Mouse (Mus musculus) heart, postnatal 0 days (tissue): ENCODE data around the gene Eps8. TPM values are rescaled to one million over a fixed set of nuclear protein-coding genes. Genes with fewer than 3 reads are reported as not detected.

ENCODE experiments used
- ATAC-seq: fragments of 200-750 bp; cut with Nextera tagmentation; 2 replicates; pipeline ENCODE4 v1.8.0; 2017; ENCODE audit warnings: low read depth, moderate number of reproducible peaks, moderate library complexity; ENCODE audit not compliant: insufficient read depth
- DNase-seq: peaks from one replicate; pipeline ENCODE4 v3.0.0-alpha.2; 2016; ENCODE audit warnings: low spot score
- H3K27ac ChIP-seq: fragments of 300-500 bp; sonication (generic); 2 replicates; pipeline ENCODE4 v1.5.1; 2014; ENCODE audit warnings: low read depth, mild to moderate bottlenecking
- H3K27me3 ChIP-seq: fragments of 300-500 bp; sonication (generic); 2 replicates; pipeline ENCODE4 v1.6.1; 2014; ENCODE audit warnings: low read length, mixed read lengths; ENCODE audit not compliant: control insufficient read depth, insufficient read depth
- H3K36me3 ChIP-seq: fragments of 300-500 bp; sonication (generic); replicated peaks from 2 replicates; pipeline ENCODE4 v1.6.1; 2014; ENCODE audit warnings: low read length, mixed read lengths; ENCODE audit not compliant: control insufficient read depth, insufficient read depth
- H3K4me1 ChIP-seq: fragments of 300-500 bp; sonication (generic); 2 replicates; pipeline ENCODE4 v1.6.1; 2014; ENCODE audit warnings: antibody characterized with exemption; ENCODE audit not compliant: control insufficient read depth, insufficient read depth
- H3K4me2 ChIP-seq: fragments of 300-500 bp; sonication (generic); 2 replicates; pipeline ENCODE4 v1.6.1; 2014; ENCODE audit warnings: low read depth, mild to moderate bottlenecking, low read length, moderate library complexity
- H3K4me3 ChIP-seq: fragments of 300-500 bp; sonication (generic); 2 replicates; pipeline ENCODE4 v1.5.1; 2014; ENCODE audit warnings: low read depth, low read length
- H3K9ac ChIP-seq: fragments of 300-500 bp; sonication (generic); replicated peaks from 2 replicates; pipeline ENCODE4 v1.6.1; 2014; ENCODE audit warnings: low read depth, low read length, mixed read lengths
- H3K9me3 ChIP-seq: fragments of 300-500 bp; sonication (generic); replicated peaks from 2 replicates; pipeline ENCODE4 v1.6.1; 2016; ENCODE audit warnings: low read length; ENCODE audit not compliant: control insufficient read depth
- CTCF ChIP-seq: IDR thresholded peaks from 2 replicates; pipeline ENCODE4 v1.5.1; 2016; ENCODE audit warnings: antibody characterized with exemption, control low read depth, low read depth
- EP300 ChIP-seq: IDR thresholded peaks from 2 replicates; pipeline ENCODE4 v1.6.1; 2016; ENCODE audit warnings: antibody characterized with exemption, low read depth
- WGBS: fragments of 180-500 bp; shearing (Covaris S2); extraction: QIAGEN DNeasy Blood & Tissue Kit; methylation state at CpG from one replicate; pipeline ENCODE4 v1.1.7; 2014; 5-methylcytosine and 5-hydroxymethylcytosine counted together
- polyA plus RNA-seq: library from polyadenylated mRNA; unstranded; fragments of >200 nt; fragmentation: Nextera tagmentation; extraction: Ambion mirVana; gene quantifications from 2 replicates; pipeline ENCODE4 v1.2.1, GENCODE M21; 2015
- total RNA-seq: library from RNA; depleted of rRNA; stranded (reverse); fragments of >200 nt; gene quantifications from 2 replicates; pipeline ENCODE4 v1.2.3, GENCODE M21; 2014; ENCODE audit warnings: low replicate concordance; rRNA removed

Gene Eps8
- total RNA-seq (12.5 and 24.4 TPM in 2 replicates), polyA plus RNA-seq (15.1 and 16.9 TPM in 2 replicates)

DNA sequence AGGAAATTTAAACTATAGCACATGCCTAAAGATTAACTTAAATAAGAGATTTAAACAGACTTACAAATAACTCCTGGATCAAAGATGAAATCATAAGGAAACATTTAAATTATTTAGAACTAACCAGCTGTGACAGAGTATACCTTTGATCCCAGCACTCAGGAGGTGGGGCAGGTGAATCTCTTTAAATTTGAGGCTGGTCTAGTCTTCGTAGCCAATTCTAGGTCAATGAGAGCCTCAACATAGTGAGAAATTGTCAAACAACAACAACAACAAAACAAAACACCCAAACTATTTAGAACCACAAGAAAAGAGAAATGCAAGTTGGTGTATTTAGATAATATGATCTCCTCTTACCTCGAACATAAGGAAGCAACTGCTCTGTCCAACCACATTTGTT lies at the start of gene Eps8:
TSS of gene Eps8 (minus strand) at position 101 of the 400 bp plus-strand sequence.
- Histone ChIP-seq H3K9me3 (peaks cover 4% of the 10 kb centered on the region; the same call in 1 of the 2 replicates), H3K4me1 (no peaks in the 10 kb centered on the region), H3K4me2 (no peak within 1 kb of the TSS), H3K9ac (no peak within 1 kb of the TSS), H3K27ac (no peak within 1 kb of the TSS), H3K27me3 (no peaks in the 10 kb centered on the region), H3K4me3 (no peak within 1 kb of the TSS), H3K36me3 (no peaks in the 10 kb centered on the region)
- no peak for TF ChIP-seq CTCF
- TF ChIP-seq EP300: no peak
- no peak for DNase-seq
- no peak for ATAC-seq
- WGBS: 84% methylated on average over 2 of the region's 2 CpGs

DNA sequence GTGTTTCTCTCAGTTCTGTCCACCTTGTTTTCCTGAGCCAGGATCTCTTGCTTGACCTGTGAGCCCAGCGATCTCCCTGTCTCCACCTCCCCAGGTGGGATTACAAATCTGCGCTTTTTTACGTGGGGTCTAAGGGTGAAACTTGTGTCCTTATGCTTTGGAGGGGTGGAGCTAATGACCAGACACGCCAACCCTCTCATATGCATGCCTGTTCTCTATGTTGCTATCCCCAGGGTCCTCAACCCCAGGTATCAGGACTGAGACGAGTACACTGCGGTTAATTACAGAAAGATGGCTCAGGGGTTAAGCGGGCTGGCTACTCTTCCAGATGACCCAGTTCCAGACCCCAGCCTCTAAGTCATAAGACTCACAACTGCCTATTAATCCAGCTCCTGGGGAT lies 48.8 kb upstream of the Eps8 start:
- WGBS: 84% methylated on average over 7 of the region's 7 CpGs
- TF ChIP-seq CTCF (no peak), EP300 (no peak)
- Histone ChIP-seq H3K27me3 (no peaks in the 10 kb centered on the region), H3K9ac (no peak overlapping the region), H3K27ac (peak overlapping the region; percentile 77), H3K4me3 (no peak overlapping the region), H3K4me2 (no peak overlapping the region), H3K36me3 (no peaks in the 10 kb centered on the region), H3K9me3 (no peaks in the 10 kb centered on the region), H3K4me1 (peaks cover 18% of the 10 kb centered on the region)
- ATAC-seq (no peak), DNase-seq (no peak)

DNA sequence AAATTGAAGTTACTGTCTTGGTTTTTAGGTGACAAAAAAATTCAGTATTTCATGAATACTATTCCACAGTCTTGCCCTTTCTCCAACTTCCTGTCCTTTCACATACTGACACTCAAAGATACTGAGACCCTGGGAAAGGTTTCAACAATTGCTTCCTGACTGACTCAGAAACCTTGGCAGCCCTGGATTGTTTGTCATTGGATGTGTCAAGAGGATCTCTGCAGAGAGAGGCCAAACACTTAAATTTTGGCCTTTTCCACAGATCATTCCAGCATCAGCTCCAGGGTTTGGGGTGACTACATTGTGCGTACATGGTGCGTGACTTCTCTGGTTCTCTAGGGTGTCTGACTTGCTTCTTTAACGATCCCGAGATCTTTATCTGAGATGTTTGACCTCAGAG lies 48.2 kb upstream of the Eps8 start:
- peak; percentile 57 for DNase-seq

DNA sequence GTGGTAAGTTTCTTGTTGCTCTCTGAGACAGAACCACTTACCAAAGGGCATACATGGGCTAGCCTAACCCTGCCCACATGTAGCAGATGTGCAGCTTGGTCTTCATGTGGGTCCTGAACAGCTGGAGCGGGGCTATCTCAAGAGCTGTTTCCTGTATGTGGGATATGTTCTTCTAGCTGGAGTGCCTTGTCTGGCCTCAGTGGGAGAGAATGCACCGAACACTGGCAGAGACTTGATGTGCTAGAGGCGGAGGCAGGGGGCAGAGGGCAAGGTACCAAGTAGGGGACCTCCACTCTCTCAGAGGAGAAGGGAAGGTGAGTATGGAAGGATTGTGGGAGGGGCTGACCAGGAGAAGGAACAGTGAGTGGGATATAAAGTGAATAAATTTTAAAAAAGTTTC lies 47.5 kb upstream of the Eps8 start:
- H3K4me3 ChIP-seq: no peak overlapping the region
- peaks cover 18% of the 10 kb centered on the region for H3K4me1 ChIP-seq
- WGBS: 70% methylated on average over 3 of the region's 3 CpGs
- peaks cover 2% of the 10 kb centered on the region; the same call in 1 of the 2 replicates for H3K9me3 ChIP-seq
- DNase-seq: no peak
- H3K9ac ChIP-seq: no peak overlapping the region
- H3K27me3 ChIP-seq: no peaks in the 10 kb centered on the region
- TF ChIP-seq CTCF: no peak
- TF ChIP-seq EP300: no peak
- H3K27ac ChIP-seq: peak overlapping the region; percentile 46; the same call in 1 of the 2 replicates
- no peak for ATAC-seq
- H3K4me2 ChIP-seq: no peak overlapping the region
- H3K36me3 ChIP-seq: no peaks in the 10 kb centered on the region

More for the DNA sequence above, 48.2 kb upstream of the Eps8 start:
- Histone ChIP-seq H3K9me3 (no peaks in the 10 kb centered on the region), H3K9ac (no peak overlapping the region), H3K27ac (peak overlapping the region; percentile 77), H3K4me3 (no peak overlapping the region), H3K36me3 (no peaks in the 10 kb centered on the region), H3K4me2 (no peak overlapping the region), H3K4me1 (peaks cover 18% of the 10 kb centered on the region), H3K27me3 (no peaks in the 10 kb centered on the region)
- no peak for ATAC-seq
- TF ChIP-seq CTCF (no peak), EP300 (no peak)
- WGBS: 57% methylated on average over 4 of the region's 4 CpGs

DNA sequence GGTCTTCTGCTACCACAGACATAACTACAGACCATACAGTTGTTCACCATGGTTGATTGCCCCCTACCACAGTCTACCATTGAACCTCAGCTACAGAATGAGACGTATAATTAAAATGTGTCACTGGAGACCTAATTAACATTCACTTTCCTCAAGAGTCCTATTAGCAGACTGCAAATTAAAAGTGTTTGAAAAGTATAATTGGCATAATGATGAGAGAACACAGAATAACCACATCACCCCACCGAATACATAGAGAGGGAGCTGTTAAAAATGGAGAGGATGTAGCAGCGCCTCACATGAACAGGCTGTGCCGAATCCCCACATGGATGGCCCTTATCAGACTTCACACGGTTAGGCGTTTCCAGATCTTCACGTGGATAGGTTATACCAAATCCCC lies 44.8 kb upstream of the Eps8 start:
- ATAC-seq (no peak), DNase-seq (no peak)
- TF ChIP-seq EP300 (no peak), CTCF (no peak)
- Histone ChIP-seq H3K9me3 (peaks cover 3% of the 10 kb centered on the region; the same call in 1 of the 2 replicates), H3K27me3 (no peaks in the 10 kb centered on the region), H3K27ac (no peak overlapping the region), H3K9ac (no peak overlapping the region), H3K4me1 (peaks cover 11% of the 10 kb centered on the region), H3K4me2 (no peak overlapping the region), H3K4me3 (no peak overlapping the region), H3K36me3 (no peaks in the 10 kb centered on the region)
- WGBS: 83% methylated on average over 7 of the region's 7 CpGs
